Mouse (Mus musculus) layer of hippocampus, adult 9-11 months (tissue): ENCODE results near the gene Rnf157.
"Not testable (repeated sequence)": the region's sequence is repeated elsewhere in the genome, so short reads cannot be mapped to it uniquely, and the experiment has no call there.

Experiments
- DNase-seq: peaks from one replicate; pipeline ENCODE4 v3.0.0; 2022

Rnf157 gene

DNA sequence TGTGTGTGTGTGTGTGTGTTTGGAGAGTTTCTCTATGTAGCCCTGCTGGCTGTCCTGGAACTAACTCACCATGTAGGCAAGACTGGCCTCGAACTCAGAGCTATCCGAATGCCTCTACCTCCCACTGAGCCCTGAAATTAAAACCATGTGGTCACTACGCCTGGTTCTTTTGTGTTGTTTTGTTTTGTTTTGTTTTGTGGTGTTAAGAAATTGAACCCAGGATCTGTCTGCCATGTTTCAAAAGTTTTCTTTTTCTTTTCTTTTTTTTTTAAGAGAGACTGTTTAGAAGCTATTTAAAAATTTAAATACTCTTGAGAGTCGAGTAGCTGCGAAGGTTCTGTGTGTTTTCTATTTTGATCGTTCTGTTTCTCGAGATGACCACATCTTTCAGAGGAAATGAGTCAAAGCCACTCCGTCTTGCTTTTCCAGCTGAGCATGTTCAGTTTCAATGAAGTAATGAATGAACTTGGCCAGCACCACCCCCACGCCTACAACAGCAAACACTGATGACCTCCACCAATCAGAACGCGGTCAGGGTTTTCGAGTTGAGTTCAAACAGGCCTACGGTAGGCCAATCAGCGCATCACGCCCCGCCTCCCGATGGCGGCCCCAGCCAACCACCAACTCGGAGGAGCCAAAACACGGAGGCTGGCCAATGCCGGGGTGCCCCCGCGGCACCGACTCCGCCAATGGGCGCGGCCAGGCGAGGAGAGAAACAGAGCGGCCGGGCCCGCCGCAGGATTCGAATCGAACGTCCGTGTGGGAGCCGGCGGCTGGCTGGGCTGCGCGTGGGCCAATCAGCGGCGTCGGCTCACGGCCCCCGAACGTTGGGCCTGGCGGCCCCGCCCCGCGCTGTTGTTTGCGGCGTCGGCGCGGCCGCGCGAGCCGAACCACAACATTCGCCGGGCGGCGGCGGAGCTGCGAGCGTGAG is 20.8 kb upstream of the Rnf157 start, which contains the start of gene Ubald2:
Gene Ubald2, plus strand, starts transcription at position 739 of the 931 bp plus-strand sequence.
- DNase-seq, result peak; percentile 100

- peak; percentile 80 for DNase-seq
Observed at GRCm38 (mm10) chr11:116432593-116433355, 19.9 kb upstream of the Rnf157 start.

- no peak for DNase-seq
Observed at GRCm38 (mm10) chr11:116432127-116432526, 19.3 kb upstream of the Rnf157 start.

DNA sequence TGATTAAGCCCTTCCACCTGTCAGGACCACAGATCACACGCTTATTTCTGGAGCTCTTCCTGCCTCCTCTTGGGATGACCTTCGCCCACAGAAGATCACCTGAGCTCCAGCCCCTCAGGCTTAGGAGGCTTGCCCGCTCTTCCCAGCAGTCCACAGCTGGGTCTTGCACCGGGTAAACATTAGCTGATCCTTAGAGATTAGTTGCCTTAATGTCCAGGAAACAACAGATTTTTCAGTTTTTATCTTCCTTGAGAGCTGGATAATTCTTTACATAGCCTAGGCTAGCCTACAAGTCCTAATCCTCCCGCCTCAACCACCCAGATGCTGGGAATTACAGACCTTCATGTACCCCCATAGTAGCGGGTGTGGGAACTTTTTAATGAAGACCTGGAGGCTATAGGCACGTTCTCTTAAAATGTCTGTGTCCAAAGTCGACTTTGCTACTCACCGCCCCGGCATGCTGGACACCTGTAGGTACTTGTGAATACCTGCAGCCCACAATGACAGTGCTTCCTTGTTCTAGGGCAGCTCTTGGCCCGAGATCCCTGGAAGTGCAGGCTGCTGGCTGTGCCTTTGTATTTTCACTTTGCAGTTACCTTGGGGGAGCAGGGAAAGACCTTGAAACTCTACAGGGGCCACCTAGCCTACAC is 18.7 kb upstream of the Rnf157 start:
- DNase-seq, result no peak

DNA sequence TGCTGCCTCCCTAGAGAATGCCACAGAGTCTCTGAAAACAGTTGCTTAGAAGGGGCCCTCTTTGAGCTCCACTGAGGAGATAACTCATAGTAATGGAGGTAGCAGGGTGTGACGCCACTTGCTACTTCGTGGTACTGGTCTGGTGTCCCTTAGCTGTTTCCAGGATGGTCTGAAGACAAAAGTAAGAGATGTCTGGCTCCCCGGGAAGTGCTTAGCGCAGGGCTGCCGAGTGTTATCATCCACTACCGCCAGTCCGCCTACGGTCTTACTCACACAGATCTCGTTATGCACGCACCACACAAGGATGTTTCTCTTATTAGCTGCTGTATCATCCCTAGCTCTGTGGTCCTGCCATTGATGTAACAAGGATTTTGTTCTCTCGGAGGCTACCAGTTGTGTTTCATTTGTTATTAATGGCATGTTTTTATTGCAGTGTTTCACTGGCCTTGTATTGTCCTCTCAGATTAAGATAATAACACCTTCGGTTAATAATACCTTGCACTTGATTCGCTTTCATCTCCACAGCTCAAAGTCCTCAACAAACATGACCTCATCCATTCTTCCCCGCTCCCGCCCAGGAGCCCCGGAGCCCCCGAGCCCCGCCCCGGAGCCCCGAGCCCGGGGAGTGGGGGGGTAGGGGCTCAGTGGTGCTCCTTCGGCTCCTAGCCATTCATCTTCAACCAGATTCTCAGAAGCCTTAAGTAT is 18.0 kb upstream of the Rnf157 start:
- DNase-seq, result no peak

DNA sequence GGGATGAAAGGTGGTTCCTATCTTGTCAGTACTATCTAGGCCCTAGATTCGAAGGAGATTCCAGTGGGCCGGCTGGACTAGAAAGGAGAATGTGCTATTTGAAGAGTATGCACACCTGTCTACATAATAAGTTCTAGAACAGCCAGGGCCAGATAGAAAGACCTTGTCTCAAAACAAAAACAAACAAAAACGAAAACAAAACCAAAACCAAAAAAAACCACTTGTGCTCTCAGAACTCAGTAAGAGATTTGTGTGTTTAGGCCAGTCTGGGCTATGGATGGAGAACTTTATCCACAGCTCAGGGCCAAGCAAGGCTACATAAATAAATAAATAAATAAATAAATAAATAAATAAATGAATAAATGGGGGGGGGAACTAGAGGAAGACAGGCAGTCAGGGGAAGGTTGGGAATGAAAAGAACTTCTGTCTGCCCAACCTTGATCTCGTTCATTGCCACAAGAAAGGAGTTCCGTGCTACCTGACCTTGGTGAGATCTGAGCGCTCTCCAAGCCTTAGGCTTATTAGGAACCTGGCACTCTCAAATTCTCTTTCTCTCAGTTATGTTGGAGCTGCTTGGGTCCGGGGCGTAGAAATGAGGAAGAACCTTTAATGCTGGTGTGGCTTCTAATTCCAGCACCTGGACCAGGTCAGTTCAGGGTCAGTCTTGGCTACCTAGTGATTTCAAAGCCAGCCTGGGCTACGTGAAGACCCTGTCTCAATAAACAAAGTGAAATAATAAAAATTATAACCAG is 17.2 kb upstream of the Rnf157 start:
- no peak for DNase-seq

GRCm38 (mm10) chr11:116428872-116429859 is 16.3 kb upstream of the Rnf157 start:
- DNase-seq, result no peak

DNA sequence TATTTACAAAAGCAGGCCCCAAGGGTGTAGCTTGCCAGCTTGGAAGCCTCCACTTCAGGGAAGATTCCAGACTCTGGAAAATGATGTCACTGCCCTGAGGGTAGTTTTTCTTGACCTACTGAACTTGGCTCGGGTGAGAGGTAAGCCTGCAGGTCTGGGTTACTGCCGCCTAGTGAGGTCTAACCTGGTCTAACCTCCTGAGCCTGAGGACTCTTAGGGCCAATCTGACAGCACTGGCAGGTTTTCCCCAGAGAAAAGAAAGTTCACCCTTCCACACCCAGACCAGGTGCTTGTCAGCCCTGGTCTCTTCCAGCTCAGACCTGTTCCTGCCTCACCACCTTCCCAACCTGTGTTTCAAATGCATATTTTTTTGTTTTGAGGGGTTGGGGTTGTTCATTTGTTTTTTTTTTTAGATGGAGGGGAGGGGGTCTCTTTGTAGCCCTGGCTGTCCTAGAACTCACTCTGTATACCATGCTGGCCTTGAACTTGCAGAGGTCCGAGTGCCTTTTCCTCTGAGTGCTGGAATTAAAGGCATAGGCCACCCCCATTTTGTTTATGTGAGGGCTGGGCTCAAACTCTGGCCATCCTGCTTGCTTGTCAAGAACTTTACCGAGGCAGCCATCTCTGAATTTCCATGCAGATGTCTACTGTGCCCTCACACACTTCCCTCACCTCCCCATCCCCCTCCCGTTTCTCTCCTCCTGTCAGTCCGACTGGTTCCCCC is 14.2 kb upstream of the Rnf157 start:
- no peak for DNase-seq

DNA sequence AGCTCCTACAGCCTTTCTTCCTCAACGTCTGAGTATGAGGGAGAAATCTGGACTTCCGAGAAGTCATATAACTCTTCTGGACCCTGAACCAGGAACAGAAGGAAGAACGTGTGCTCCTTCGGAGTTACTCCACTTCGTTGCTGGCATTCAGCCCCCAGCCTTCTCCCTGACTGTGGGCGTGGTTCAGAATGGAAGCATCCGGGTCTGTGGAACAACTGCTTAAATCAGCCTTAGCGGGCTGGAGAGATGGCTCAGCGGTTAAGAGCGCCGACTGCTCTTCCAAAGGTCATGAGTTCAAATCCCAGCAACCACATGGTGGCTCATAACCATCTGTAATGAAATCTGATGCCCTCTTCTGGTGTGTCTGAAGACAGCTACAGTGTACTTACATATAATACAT is 13.5 kb upstream of the Rnf157 start:
- DNase-seq, result not testable (repeated sequence)

DNA sequence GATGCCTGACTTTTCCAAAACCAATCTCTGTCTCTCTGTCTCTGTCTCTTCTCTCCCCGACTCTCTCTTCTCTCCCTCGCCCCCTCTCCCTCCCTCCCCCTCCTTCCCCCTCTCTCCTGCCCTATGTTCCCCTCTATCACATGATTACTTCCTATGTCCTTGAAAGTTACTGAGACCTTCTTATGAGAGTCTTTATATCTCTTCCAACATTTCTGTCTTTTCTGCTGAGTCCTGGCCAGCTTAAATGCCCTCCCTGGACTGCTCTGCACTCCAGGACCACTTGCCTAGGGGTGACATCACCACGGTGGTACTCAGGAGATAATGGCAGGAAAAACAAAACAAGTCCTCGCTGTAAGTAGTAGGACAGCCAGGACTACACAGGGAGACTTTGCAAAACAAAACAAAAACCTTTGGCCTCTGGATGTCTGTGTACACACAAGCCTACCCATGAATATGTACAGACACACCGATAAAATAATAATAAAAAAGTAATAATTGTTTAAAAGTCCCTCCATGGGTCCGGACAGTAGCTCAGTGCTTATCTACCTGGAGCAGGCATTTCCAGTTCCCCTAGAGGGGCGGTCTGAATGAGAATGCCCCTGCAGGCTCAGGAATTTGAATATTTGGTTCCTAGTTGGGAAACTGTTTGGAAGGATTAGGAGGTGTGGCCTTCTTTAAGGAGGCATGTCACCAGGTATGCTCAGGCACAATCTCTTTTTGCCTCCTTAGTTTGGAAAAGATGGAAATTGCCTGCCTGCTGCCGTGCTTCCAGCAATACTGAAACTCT is 12.0 kb upstream of the Rnf157 start:
- DNase-seq, result no peak

DNA sequence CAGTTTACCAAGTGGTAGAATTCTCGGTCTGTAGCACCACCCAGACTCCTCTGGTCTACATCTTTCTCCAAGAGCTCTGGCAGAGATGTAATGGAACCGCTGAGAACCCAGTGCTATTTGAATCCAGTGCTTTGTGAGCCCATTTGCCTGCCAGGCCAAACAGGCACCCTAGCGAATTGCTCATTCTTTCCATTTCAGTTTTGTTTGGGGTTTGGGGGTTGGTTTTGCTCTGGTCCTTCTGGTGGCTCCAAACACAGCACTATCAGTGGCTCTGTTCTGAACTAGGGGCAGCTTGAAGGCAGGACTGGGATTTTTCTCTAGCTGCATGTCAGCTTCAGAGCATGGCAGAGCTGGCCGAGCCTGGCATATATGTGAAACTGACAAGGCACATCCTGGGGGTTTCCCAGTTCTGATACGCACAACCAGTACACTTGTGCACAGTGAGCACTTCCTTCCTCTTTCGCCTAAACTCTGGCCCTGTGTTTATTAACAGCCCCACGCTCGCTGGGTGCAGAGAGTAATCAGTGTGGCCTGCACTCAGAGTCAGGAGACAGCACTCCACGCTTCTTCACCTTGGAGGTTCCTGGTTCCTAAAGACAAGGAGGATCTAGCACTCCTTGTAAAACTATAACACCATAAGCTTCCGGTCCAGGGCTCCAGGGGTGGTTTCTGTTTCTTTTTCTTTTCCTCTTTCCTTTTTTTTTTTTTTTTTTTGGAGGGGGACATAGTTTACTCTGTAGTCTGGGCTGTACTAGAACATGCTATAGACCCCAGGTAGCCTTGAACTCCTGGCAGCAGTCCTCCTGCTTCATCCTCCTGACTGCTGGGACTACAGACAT is 11.2 kb upstream of the Rnf157 start:
- no peak for DNase-seq

DNA sequence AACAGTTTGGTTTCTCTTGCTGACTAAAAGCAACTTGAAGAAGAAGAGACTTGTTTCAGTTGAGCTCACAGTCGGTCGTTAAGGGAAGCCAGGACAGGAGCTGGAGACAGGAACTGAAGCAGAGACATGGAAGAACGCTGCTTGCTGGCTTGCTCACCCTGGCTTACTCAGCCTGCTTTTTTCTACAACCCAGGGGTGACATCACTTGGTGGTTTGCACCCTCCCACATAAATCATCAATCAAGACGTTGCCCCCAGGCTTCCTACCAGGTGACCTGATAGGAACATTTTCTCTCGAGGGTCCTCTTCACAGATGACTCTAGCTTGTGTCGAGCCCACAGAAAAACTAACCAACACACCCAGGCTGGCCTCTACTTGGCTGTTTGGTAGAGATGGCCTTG is 10.4 kb upstream of the Rnf157 start:
- no peak for DNase-seq

- DNase-seq, result no peak
Observed at GRCm38 (mm10) chr11:116422562-116422961, 9.7 kb upstream of the Rnf157 start.

DNA sequence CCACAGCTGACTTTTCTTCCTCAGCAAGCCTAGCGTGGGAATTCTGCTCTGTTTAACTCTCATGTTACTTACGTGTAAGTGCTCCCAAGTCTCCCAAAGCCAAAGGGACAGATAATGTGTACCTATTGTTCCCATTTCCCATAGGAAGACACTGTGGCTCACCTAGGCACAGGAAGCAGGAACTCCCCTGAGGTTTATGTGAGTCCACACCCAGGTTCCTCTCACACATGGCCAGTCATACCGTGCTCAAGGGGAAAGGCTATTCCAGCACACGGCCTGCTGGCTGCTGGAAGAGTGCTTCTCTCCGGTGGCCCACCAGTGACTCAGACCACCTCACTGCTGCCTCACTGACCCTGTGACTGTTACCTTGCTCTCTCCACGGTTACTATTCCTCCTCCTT is 8.3 kb upstream of the Rnf157 start:
- no peak for DNase-seq

- DNase-seq, result no peak
Observed at GRCm38 (mm10) chr11:116418841-116419462, 6.1 kb upstream of the Rnf157 start.

DNA sequence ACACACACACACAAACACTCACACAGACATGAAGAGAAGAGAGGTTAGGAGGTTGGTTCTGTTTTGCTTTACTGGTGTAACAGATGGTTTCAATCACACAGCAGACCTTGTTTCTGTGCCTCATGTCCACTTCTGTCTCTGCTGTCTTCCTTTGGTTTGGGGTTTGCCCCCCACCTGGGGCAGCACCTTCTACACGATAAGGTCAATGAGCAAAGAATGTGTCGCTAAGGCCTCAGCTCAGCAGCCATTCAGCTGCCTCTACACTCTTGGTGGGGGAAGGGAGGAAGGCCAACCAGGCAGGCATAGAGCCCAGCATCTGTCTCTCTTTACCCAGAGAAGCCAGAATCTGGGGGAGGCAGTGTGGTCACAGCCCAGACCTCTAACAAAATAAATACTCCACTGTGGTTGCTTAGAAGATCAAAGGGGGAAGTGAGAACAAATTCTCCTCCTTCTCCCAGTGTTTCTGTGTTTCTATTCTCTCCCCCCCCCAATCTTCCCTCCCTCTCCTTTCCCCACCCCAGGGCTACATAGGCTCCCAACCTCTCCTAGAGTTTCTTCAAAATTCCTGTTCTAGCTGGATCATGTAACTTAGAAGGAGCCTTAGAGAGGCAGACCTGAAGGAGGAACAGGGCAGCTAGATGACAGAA is 5.5 kb upstream of the Rnf157 start:
- DNase-seq, result no peak

GRCm38 (mm10) chr11:116417054-116417453 is 4.2 kb upstream of the Rnf157 start:
- DNase-seq, result no peak
